Mouse (Mus musculus): ENCODE data around the gene C330007P06Rik. TPM values are rescaled to one million over a fixed set of nuclear protein-coding genes. Genes with fewer than 3 reads are reported as not detected.

The C330007P06Rik gene
- polyA plus RNA-seq (2017; shearing (Covaris generic)), result 29.6 TPM

DNA sequence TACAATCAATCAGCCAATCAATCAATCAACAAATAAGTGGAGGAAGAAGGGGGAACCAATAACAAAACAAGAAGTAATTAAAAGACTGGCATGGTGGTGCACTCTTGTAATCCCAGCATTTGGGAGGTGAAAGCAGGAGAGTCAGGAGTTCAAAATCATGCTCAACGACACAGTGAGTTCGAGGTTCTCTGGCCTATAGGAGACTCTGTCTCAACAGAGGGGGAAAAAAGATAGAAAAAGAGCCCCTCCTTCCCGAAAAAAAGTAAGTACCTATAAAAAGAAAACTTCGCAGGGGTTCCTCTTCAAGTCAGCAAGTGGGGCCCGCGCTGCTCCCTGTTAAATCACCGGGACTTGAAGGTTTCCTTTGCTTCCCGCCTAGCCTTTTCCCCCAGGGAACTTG lies at the start of gene C330007P06Rik, which contains the start of gene Ube2a:
Gene C330007P06Rik, minus strand, starts transcription at position 347 of the 400 bp plus-strand sequence.
Gene Ube2a, plus strand, starts transcription at position 136 of the 400 bp plus-strand sequence.

DNA sequence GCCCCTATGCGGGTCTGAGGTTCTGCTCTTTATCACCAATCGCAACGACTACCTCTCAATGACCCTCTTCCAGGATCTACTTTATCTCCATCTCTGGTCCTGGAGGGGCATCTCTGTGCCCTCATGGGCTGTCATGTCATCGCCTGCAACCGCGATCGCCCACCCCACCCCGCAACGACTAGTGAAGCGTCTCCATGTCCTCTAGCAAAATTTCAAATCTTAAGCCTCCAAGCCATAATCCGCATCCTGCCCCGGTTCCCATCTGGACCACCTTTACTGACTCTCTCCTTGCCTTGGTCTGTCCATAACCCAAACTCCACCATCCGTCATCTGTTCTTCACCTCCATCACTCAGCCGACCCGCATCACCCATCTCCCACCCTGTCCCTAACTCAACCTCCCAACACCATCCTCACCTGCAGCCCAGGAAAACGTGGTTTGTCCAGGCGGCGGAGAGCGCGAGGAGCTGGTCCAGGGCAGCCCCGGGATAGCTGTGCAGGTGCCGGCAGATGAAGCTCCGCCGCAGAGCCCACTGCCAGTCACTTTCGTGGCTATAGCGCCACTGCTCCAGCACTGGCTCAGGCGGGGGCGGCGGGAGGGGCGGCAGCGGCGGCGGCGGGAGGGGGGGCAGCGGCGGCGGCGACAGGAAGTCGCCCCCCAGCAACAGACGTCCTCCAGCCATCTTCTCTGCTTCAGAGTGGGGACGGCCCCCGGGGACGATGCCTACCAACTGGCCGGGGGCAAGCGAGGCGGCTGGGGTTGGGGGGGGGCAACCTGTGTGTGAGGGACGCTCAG lies 28.6 kb upstream of the C330007P06Rik start, which contains the start of gene Nkrf:
Gene Nkrf, minus strand, starts transcription at position 579 of the 794 bp plus-strand sequence.

DNA sequence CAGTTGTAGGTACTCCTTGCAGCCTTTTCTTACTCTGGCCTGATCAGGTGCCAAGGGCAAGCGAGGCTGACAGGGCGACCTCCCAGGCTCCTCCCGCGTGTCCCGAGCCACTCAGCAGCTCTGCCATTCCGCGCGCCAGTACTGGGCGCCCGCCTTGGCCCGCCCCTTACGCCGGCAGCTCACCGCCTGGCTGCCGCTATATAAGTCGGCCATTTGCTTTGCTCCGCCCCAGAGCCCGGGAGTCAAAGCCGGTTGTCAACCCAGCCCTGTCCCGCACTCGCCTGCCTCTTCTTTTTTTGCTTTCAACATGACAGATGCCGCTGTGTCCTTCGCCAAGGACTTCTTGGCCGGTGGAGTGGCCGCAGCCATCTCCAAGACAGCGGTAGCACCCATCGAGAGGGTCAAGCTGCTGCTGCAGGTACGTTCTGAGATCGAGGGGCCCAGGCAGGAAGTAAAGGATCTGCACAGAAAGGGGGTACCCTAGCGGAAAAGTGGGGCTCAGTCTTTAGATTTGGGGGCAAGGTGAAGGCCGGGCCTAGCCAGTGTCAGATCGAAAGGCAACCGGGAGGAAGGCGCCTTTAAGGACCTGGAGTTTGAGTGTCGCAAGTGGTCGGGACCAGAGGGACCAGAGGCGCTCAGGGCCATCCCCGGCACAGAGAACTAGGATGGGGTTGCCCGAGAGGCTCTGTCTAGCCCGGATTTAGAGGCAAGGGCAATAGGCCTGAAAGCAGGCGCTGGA lies 78.3 kb downstream of the C330007P06Rik start, which contains the start of gene Slc25a5:
Gene Slc25a5, plus strand, starts transcription at position 228 of the 739 bp plus-strand sequence.

Other genes with a start within 250 kb of the C330007P06Rik start
- gene Akap17b, start 228.7 kb downstream of the C330007P06Rik start, polyA plus RNA-seq (2017; shearing (Covaris generic)), result 0.84 TPM
- gene Slc25a43, start 130.5 kb downstream of the C330007P06Rik start, polyA plus RNA-seq (2017; shearing (Covaris generic)), result 0.53 TPM
- gene Slc25a5, start 78.5 kb downstream of the C330007P06Rik start, polyA plus RNA-seq (2017; shearing (Covaris generic)), result 823 TPM
- 133 TPM for gene Ube2a, start 211 bp downstream of the C330007P06Rik start, polyA plus RNA-seq (2017; shearing (Covaris generic))
- 2.5 TPM for gene Nkrf, start 28.8 kb upstream of the C330007P06Rik start, polyA plus RNA-seq (2017; shearing (Covaris generic))
- gene Sept6, start 117.7 kb upstream of the C330007P06Rik start, polyA plus RNA-seq (2017; shearing (Covaris generic)), result 147 TPM
- not detected for gene Sowahd, start 174.7 kb upstream of the C330007P06Rik start, polyA plus RNA-seq (2017; shearing (Covaris generic))
- 628 TPM for gene Rpl39, start 211.3 kb upstream of the C330007P06Rik start, polyA plus RNA-seq (2017; shearing (Covaris generic))
- 26.2 TPM for gene Upf3b, start 236.2 kb upstream of the C330007P06Rik start, polyA plus RNA-seq (2017; shearing (Covaris generic))

Measured in CD4-positive, CD25-positive, alpha-beta regulatory T cell, adult 9 weeks (primary cell).